Mouse (Mus musculus) embryonic facial prominence, embryonic 10.5 days (tissue): Measurements from ENCODE around the gene Hnrnph1. TPM values are rescaled to one million over a fixed set of nuclear protein-coding genes. Genes with fewer than 3 reads are reported as not detected.

Experiments
- DNase-seq: peaks from one replicate; pipeline ENCODE4 v3.0.0-alpha.2; 2017; ENCODE audit warnings: low spot score
- H3K27ac ChIP-seq: fragments of 300-500 bp; sonication (generic); replicated peaks from 2 replicates; pipeline ENCODE4 v1.5.1; 2016; ENCODE audit warnings: mild to moderate bottlenecking
- H3K27me3 ChIP-seq: fragments of 300-500 bp; sonication (generic); replicated peaks from 2 replicates; pipeline ENCODE4 v1.6.1; 2016; ENCODE audit warnings: low read depth, mild to moderate bottlenecking; ENCODE audit not compliant: poor library complexity, severe bottlenecking
- H3K36me3 ChIP-seq: fragments of 300-500 bp; sonication (generic); replicated peaks from 2 replicates; pipeline ENCODE4 v1.6.1; 2016; ENCODE audit warnings: mild to moderate bottlenecking, moderate library complexity
- H3K4me1 ChIP-seq: fragments of 300-500 bp; sonication (generic); 2 replicates; pipeline ENCODE4 v1.6.1; 2016
- H3K4me3 ChIP-seq: fragments of 300-500 bp; sonication (generic); 2 replicates; pipeline ENCODE4 v1.5.1; 2016; ENCODE audit warnings: mild to moderate bottlenecking, moderate library complexity
- H3K9me3 ChIP-seq: fragments of 300-500 bp; sonication (generic); 2 replicates; pipeline ENCODE4 v1.6.1; 2016; ENCODE audit warnings: mild to moderate bottlenecking
- WGBS: fragments of 180-500 bp; shearing (Covaris S2); methylation state at CpG from one replicate; pipeline ENCODE4 v1.1.7; 2016; 5-methylcytosine and 5-hydroxymethylcytosine counted together
- polyA plus RNA-seq: library from polyadenylated mRNA; unstranded; fragments of >200 nt; fragmentation: Nextera tagmentation; extraction: Ambion mirVana; gene quantifications from 2 replicates; pipeline ENCODE4 v1.2.1, GENCODE M21; 2016

Gene Hnrnph1
- polyA plus RNA-seq, 1 experiment from 2014 or later = 611 TPM

DNA sequence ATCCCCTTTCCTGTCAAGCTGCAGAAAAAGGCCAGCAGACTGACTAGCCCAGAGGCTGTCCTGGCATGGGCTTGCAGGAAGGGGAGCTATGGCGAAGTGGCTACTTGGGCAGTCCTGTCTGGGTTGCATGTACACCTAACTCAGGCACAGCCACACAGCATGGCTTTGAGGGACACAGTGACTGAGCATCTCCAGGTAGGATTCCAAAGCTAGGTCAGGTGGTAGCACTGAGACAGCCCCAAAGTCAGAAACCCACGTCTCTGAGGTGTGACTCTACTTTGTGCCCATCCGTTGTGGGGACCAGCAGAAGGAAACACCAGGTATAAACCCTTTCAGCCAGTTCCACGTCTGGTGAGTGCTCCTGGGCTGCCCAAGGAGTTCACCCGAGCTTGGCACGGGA, 16.5 kb downstream of the Hnrnph1 start:
- no peak overlapping the region for H3K27ac ChIP-seq
- H3K4me1 ChIP-seq = no peaks in the 10 kb centered on the region
- no peak for DNase-seq
- no peak overlapping the region for H3K4me3 ChIP-seq
- H3K36me3 ChIP-seq = peaks cover 89% of the 10 kb centered on the region
- whole genome bisulfite sequencing = 91% methylated on average over 6 of the region's 6 CpGs
- no peaks in the 10 kb centered on the region for H3K9me3 ChIP-seq
- H3K27me3 ChIP-seq = no peaks in the 10 kb centered on the region

- Histone ChIP-seq H3K9me3 (no peaks in the 10 kb centered on the region), H3K27me3 (no peaks in the 10 kb centered on the region), H3K36me3 (peaks cover 93% of the 10 kb centered on the region), H3K4me3 (no peak overlapping the region), H3K4me1 (no peaks in the 10 kb centered on the region), H3K27ac (no peak overlapping the region)
- no peak for DNase-seq
- 89% methylated on average over 7 of the region's 7 CpGs for WGBS
Observed at GRCm38 (mm10) chr11:50394731-50395130, 17.9 kb downstream of the Hnrnph1 start.

DNA sequence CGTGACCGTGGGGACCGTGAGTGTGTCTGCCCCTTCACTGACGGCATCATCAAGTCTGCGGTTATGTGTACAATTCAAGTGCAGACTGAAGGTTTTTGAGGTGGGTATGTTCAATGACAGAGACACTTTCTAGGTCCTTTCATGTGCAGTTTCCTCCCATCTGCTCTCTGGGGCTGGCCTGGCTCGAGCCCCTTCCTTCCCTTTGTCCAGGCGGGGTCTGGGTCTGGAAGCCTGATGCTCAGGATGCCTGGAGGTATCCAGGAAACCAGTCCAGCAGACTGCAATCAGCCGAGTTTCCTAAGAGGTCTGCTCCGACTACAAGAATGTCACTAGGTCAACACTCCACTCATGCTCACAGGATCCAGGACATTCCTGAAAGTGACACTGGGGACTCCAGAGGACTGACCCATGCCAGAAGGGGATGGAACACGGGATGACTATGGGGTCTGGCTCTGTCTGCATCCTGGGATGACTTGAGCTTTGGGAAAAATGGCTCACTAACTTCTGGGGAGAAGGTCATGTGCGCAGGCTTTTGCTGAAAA, 20.0 kb downstream of the Hnrnph1 start:
- Histone ChIP-seq H3K4me1 (no peaks in the 10 kb centered on the region), H3K4me3 (no peak overlapping the region), H3K27me3 (no peaks in the 10 kb centered on the region), H3K27ac (no peak overlapping the region), H3K36me3 (peaks cover 93% of the 10 kb centered on the region), H3K9me3 (no peaks in the 10 kb centered on the region)
- WGBS = 80% methylated on average over 11 of the region's 11 CpGs
- no peak for DNase-seq

DNA sequence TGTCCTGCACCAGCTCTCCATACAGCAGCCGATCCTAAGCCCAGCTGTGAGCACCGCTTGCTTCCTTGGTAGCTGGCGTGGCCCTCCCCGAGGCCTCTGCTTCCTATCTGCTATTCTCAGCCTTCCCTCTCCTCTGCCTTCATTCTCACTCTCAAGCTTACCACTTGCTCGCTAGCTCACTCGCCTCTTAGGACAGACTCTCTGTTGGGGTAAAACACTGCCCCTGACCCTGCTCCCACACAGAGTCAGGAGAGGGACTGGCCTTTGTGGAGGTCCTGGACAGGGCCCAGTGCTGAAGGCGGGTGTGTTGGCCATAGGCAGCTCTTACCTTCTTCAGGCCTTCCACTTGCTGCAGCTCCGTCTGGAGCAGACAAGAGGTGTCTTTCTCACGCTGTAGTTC, 20.5 kb downstream of the Hnrnph1 start:
- no peak overlapping the region for H3K4me3 ChIP-seq
- H3K36me3 ChIP-seq = peaks cover 93% of the 10 kb centered on the region
- DNase-seq = no peak
- H3K9me3 ChIP-seq = no peaks in the 10 kb centered on the region
- WGBS = 81% methylated on average over 9 of the region's 9 CpGs
- H3K27me3 ChIP-seq = no peaks in the 10 kb centered on the region
- H3K4me1 ChIP-seq = no peaks in the 10 kb centered on the region
- H3K27ac ChIP-seq = no peak overlapping the region

GRCm38 (mm10) chr11:50398803-50399202, 22.0 kb downstream of the Hnrnph1 start:
- WGBS = 87% methylated on average over 13 of the region's 13 CpGs
- Histone ChIP-seq H3K4me3 (no peak overlapping the region), H3K9me3 (no peaks in the 10 kb centered on the region), H3K36me3 (peaks cover 94% of the 10 kb centered on the region), H3K4me1 (no peaks in the 10 kb centered on the region), H3K27me3 (no peaks in the 10 kb centered on the region), H3K27ac (no peak overlapping the region)
- DNase-seq = no peak

DNA sequence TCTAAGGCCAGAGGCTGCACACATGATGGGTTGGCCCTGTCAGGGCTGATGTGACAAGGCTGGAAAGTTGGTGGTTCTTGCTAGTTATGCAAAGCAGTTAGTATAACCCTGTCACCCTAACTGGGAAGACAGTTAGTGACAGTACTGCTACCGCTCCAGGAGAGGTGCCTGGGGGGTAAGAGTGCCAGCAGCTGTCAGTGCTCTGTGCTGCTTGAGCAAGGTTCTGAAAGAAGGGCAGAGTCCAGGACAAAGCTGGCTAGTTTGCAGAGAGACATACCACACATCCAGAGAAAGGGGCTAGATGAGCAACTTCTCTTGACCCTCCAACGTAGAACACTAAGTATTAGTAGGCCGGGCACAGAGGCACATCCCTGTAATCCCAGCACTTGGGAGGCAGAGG, 25.7 kb downstream of the Hnrnph1 start:
- H3K36me3 ChIP-seq = peaks cover 93% of the 10 kb centered on the region
- no peak overlapping the region for H3K27ac ChIP-seq
- no peaks in the 10 kb centered on the region for H3K9me3 ChIP-seq
- peaks cover 6% of the 10 kb centered on the region; the same call in 1 of the 2 replicates for H3K4me1 ChIP-seq
- DNase-seq = no peak
- H3K27me3 ChIP-seq = no peaks in the 10 kb centered on the region
- no peak overlapping the region for H3K4me3 ChIP-seq
- 91% methylated on average over 3 of the region's 3 CpGs for WGBS

DNA sequence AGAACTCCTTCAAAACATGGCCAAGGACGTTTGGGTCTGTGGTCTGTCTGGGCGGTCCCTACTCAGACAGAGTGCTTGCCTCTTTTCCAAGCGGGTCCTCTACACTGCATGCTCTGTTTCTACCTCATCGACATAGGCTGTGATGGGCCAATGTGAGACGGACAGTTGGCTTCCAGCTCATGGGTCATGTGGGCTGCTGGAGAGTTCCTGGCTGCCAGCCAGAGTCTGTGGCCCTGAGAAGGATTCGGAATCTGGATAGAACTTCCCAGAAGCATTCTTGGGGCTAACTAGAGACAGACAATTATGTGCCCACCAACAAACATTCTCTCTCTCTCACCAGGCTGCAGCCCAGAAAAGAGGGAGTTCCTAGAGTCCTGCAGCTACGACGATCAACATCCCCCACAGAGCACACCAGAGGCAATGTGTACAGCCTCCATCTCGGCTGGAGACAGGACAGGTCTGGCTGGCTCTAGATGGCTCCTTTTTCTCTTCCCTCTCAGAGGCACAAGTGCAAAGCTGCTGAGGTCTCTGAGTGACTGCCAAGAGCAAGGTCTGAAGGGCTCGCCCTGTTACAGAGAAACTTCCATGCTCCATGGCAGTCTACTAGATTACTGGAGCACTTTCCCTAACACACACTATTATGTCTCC, 26.7 kb downstream of the Hnrnph1 start:
- 86% methylated on average over 10 of the region's 10 CpGs for WGBS
- peaks cover 87% of the 10 kb centered on the region for H3K36me3 ChIP-seq

DNA sequence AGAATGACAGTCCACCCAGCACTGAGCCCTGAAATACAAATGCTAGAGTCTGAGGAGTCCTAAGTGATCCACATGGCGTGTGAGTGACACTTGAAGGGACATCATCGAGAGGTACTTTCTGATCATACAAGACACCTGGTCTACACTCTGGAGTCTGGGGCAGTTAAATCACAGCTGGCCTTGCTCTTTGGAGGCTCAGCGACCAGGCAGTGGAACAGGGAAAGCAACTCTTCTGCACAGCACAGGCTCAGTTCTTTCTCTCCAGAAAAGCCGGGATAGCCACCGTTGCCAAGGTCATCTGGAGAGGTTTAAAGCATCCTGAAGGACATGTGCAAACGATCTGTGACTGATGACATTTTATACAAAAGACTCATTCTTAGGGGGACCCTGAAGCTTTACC, 30.4 kb downstream of the Hnrnph1 start:
- H3K9me3 ChIP-seq = no peaks in the 10 kb centered on the region
- peaks cover 7% of the 10 kb centered on the region; the same call in 1 of the 2 replicates for H3K4me1 ChIP-seq
- peaks cover 83% of the 10 kb centered on the region for H3K36me3 ChIP-seq
- H3K27ac ChIP-seq = 0 out of 2 replicates have a peak overlapping the region, but pooled peaks have one; percentile 11
- 56% methylated on average over 6 of the region's 6 CpGs for WGBS
- no peak overlapping the region for H3K4me3 ChIP-seq
- no peak for DNase-seq
- H3K27me3 ChIP-seq = no peaks in the 10 kb centered on the region

More for the DNA sequence above, 26.7 kb downstream of the Hnrnph1 start:
- no peaks in the 10 kb centered on the region for H3K27me3 ChIP-seq
- H3K27ac ChIP-seq = no peak overlapping the region
- peaks cover 7% of the 10 kb centered on the region; the same call in 1 of the 2 replicates for H3K4me1 ChIP-seq
- DNase-seq = no peak
- H3K4me3 ChIP-seq = no peak overlapping the region
- H3K9me3 ChIP-seq = no peaks in the 10 kb centered on the region

DNA sequence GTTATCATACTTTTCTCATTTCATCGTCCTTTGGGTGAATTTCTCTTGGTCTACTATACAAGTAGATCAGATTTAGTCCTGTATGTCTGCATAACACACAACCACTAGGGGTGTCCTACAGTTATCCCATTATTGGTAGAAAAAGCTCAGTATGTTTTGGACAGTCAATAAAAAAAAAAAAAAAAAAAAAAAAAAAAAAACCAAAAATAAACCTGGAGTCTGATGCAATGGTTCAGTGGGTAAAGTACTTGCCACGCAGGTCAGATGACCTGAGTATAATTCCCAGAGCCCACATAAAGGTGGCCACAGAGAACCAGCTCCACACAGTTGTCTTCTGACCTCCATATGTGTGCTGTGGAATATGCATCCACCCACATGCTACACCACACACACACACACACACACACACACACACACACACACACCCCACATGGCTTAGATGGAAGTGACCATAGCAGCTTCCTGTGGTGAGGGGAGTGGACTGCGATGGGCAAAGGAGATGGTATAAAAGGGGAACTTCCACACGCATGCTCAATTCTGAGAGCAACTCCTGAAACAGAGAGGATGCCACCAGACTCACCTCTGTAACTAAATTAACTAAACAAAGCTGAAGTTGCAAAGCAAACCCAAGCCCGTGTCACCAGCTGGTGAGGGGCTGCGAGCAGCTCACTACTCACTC, 38.9 kb downstream of the Hnrnph1 start:
- Histone ChIP-seq H3K4me3 (no peak overlapping the region), H3K4me1 (no peaks in the 10 kb centered on the region), H3K27me3 (no peaks in the 10 kb centered on the region), H3K36me3 (peaks cover 68% of the 10 kb centered on the region), H3K27ac (no peak overlapping the region), H3K9me3 (no peaks in the 10 kb centered on the region)
- WGBS = 91% methylated on average over 6 of the region's 6 CpGs
- DNase-seq = no peak

GRCm38 (mm10) chr11:50417856-50418255, 41.1 kb downstream of the Hnrnph1 start:
- WGBS = 81% methylated on average over 2 of the region's 2 CpGs
- H3K9me3 ChIP-seq = no peaks in the 10 kb centered on the region
- DNase-seq = no peak
- H3K27ac ChIP-seq = no peak overlapping the region
- H3K36me3 ChIP-seq = peaks cover 57% of the 10 kb centered on the region
- H3K4me1 ChIP-seq = peaks cover 11% of the 10 kb centered on the region
- no peak overlapping the region for H3K4me3 ChIP-seq
- no peaks in the 10 kb centered on the region for H3K27me3 ChIP-seq

- DNase-seq = no peak
- Histone ChIP-seq H3K27me3 (no peaks in the 10 kb centered on the region; the same call in 1 of the 2 replicates), H3K4me3 (peak overlapping the region; percentile 58), H3K9me3 (no peaks in the 10 kb centered on the region), H3K27ac (peak overlapping the region; percentile 66), H3K4me1 (peaks cover 11% of the 10 kb centered on the region), H3K36me3 (peaks cover 30% of the 10 kb centered on the region)
- 45% methylated on average over 5 of the region's 5 CpGs for WGBS
Observed at GRCm38 (mm10) chr11:50421461-50421860, 44.7 kb downstream of the Hnrnph1 start.

- DNase-seq = peak; percentile 95
- WGBS = 22% methylated on average over 22 of the region's 22 CpGs
- H3K27ac ChIP-seq = peak overlapping the region; percentile 66
Observed at GRCm38 (mm10) chr11:50421934-50422780, 45.4 kb downstream of the Hnrnph1 start.

More at GRCm38 (mm10) chr11:50421934-50422780, 45.4 kb downstream of the Hnrnph1 start:
- H3K36me3 ChIP-seq = peaks cover 23% of the 10 kb centered on the region
- H3K4me3 ChIP-seq = peak overlapping the region; percentile 58
- no peaks in the 10 kb centered on the region for H3K9me3 ChIP-seq
- H3K27me3 ChIP-seq = no peaks in the 10 kb centered on the region; the same call in 1 of the 2 replicates
- H3K4me1 ChIP-seq = peaks cover 11% of the 10 kb centered on the region
